8 mouse cellular contexts compared by ENCODE assay signal in genomic region chr13:28544003-28544818, GRCm38 (mm10).
DNase-seq lines count a peak whose midpoint lies in the region; ATAC-seq lines count a peak whose summit lies in the region.

No protein-coding gene starts in this region.

- H3K36me3 ChIP-seq in heart, embryonic 10.5 days = no peaks in the 10 kb centered on the region
- H3K36me3 ChIP-seq in forebrain, embryonic 11.5 days (ENCODE audit: control insufficient read depth, insufficient read depth, low read length) = no peaks in the 10 kb centered on the region
- 0 out of 2 replicates have a peak, but pooled peaks cover 5% of the 10 kb centered on the region for H3K36me3 ChIP-seq in kidney, embryonic 15.5 days
- H3K36me3 ChIP-seq in neural tube, embryonic 13.5 days = no peaks in the 10 kb centered on the region

- H3K4me1 ChIP-seq in heart, embryonic 10.5 days = peaks cover 18% of the 10 kb centered on the region
- H3K4me1 ChIP-seq in forebrain, embryonic 11.5 days (replicated peaks; ENCODE audit: control insufficient read depth, insufficient read depth, low read length) = peaks cover 11% of the 10 kb centered on the region
- peaks cover 24% of the 10 kb centered on the region for H3K4me1 ChIP-seq in kidney, embryonic 15.5 days
- peaks cover 29% of the 10 kb centered on the region for H3K4me1 ChIP-seq in neural tube, embryonic 13.5 days (replicated peaks)

- peak overlapping the region; percentile 24; the same call in 1 of the 2 replicates for H3K4me2 ChIP-seq in forebrain, embryonic 11.5 days (ENCODE audit: low read depth, low read length, severe bottlenecking)
- H3K4me2 ChIP-seq in kidney, embryonic 15.5 days = peak overlapping the region; percentile 41
- H3K4me2 ChIP-seq in neural tube, embryonic 13.5 days = peak overlapping the region; percentile 46

- H3K4me3 ChIP-seq in heart, embryonic 10.5 days = no peak overlapping the region
- H3K4me3 ChIP-seq in forebrain, embryonic 11.5 days (ENCODE audit: low read depth, low read length) = no peak overlapping the region
- H3K4me3 ChIP-seq in kidney, embryonic 15.5 days (replicated peaks) = no peak overlapping the region
- H3K4me3 ChIP-seq in neural tube, embryonic 13.5 days = peak overlapping the region; percentile 19

- H3K9me3 ChIP-seq in heart, embryonic 10.5 days = no peaks in the 10 kb centered on the region
- H3K9me3 ChIP-seq in forebrain, embryonic 11.5 days (ENCODE audit: control insufficient read depth, low read length) = no peaks in the 10 kb centered on the region
- no peaks in the 10 kb centered on the region for H3K9me3 ChIP-seq in kidney, embryonic 15.5 days (replicated peaks)
- no peaks in the 10 kb centered on the region for H3K9me3 ChIP-seq in neural tube, embryonic 13.5 days

- no peaks in the 10 kb centered on the region for H3K27me3 ChIP-seq in heart, embryonic 10.5 days (ENCODE audit: insufficient read depth, poor library complexity, severe bottlenecking)
- no peaks in the 10 kb centered on the region for H3K27me3 ChIP-seq in forebrain, embryonic 11.5 days (ENCODE audit: control insufficient read depth, insufficient read depth, low read length)
- no peaks in the 10 kb centered on the region for H3K27me3 ChIP-seq in kidney, embryonic 15.5 days
- H3K27me3 ChIP-seq in neural tube, embryonic 13.5 days = no peaks in the 10 kb centered on the region

- ATAC-seq in forebrain, embryonic 11.5 days (replicated peaks; ENCODE audit: low FRiP score) = peak; percentile 83
- ATAC-seq in kidney, embryonic 15.5 days (replicated peaks; ENCODE audit: low FRiP score) = peak; percentile 90
- peak; percentile 79 for ATAC-seq in neural tube, embryonic 13.5 days (ENCODE audit: low read depth)
- ATAC-seq in granulocyte monocyte progenitor cell, adult 5-6 weeks (replicated peaks; ENCODE audit: poor library complexity, severe bottlenecking) = no peak
- ATAC-seq in CD4-positive, CD25-positive, alpha-beta regulatory T cell, adult 4 months = no peak

- no peak for DNase-seq in heart, embryonic 10.5 days (ENCODE audit: low spot score)
- no peak for DNase-seq in heart, adult 9 months (ENCODE audit: low spot score in 2 of 2)
- peak; percentile 92 for DNase-seq in Muller cell, postnatal 12 days (ENCODE audit: inconsistent ontology term)
- DNase-seq in forebrain, embryonic 11.5 days (ENCODE audit: low spot score) = peak; percentile 79

- 43% methylated on average over 17 of the region's 17 CpGs for WGBS in heart, embryonic 10.5 days
- 14% methylated on average over 15 of the region's 17 CpGs for WGBS in forebrain, embryonic 11.5 days
- 29% methylated on average over 16 of the region's 17 CpGs for WGBS in kidney, embryonic 15.5 days
- WGBS in neural tube, embryonic 13.5 days = 14% methylated on average over 17 of the region's 17 CpGs

- 0 out of 2 replicates have a peak overlapping the region, but pooled peaks have one; percentile 62 for H3K27ac ChIP-seq in heart, embryonic 10.5 days
- peak overlapping the region; percentile 63 for H3K27ac ChIP-seq in forebrain, embryonic 11.5 days (ENCODE audit: low read depth, low read length)
- peak overlapping the region; percentile 70 for H3K27ac ChIP-seq in kidney, embryonic 15.5 days
- peak overlapping the region; percentile 89 for H3K27ac ChIP-seq in neural tube, embryonic 13.5 days (replicated peaks)

- H3K9ac ChIP-seq in forebrain, embryonic 11.5 days (ENCODE audit: low read length) = peak overlapping the region; percentile 41; the same call in 1 of the 2 replicates
- no peak overlapping the region for H3K9ac ChIP-seq in kidney, embryonic 15.5 days
- peak overlapping the region; percentile 56 for H3K9ac ChIP-seq in neural tube, embryonic 13.5 days

Comparison
In these comparisons a context has a peak if more than half of its experiments do, and no peak if none do; other contexts are left out.
1. DNase-seq: peak in Muller cell, postnatal 12 days (single experiment) and forebrain, embryonic 11.5 days (single experiment); none in heart, embryonic 10.5 days (single experiment) and heart, adult 9 months (0 of 2).
2. ATAC-seq: peak in forebrain, embryonic 11.5 days (single experiment), kidney, embryonic 15.5 days (single experiment) and neural tube, embryonic 13.5 days (single experiment); none in granulocyte monocyte progenitor cell, adult 5-6 weeks (single experiment) and CD4-positive, CD25-positive, alpha-beta regulatory T cell, adult 4 months (single experiment).
3. Peak in every context shown above with its lines, with median percentiles within 50 percentile points of each other: H3K27ac ChIP-seq and H3K4me2 ChIP-seq.